Mouse (Mus musculus): ENCODE results near the gene Duoxa1. TPM values are rescaled to one million over a fixed set of nuclear protein-coding genes. Genes with fewer than 3 reads are reported as not detected.
"Not testable (repeated sequence)": the region's sequence is repeated elsewhere in the genome, so short reads cannot be mapped to it uniquely, and the experiment has no call there.

Gene Duoxa1
- polyA plus RNA-seq, 1 experiment from 2014 or later: not detected

GRCm38 (mm10) chr2:122351156-122351930 lies 37.8 kb upstream of the Duoxa1 start:
- H3K36me3 ChIP-seq (replicated peaks): peaks cover 17% of the 10 kb centered on the region
- no peak overlapping the region for H3K27ac ChIP-seq (replicated peaks)
- H3K4me3 ChIP-seq (replicated peaks): no peak overlapping the region
- no peaks in the 10 kb centered on the region for H3K9me3 ChIP-seq (replicated peaks)
- no peak overlapping the region for H3K4me2 ChIP-seq
- H3K4me1 ChIP-seq (replicated peaks): peaks cover 29% of the 10 kb centered on the region
- peaks cover 12% of the 10 kb centered on the region; the same call in 1 of the 2 replicates for H3K27me3 ChIP-seq
- ATAC-seq (ENCODE audit: insufficient read depth): no peak
- H3K9ac ChIP-seq: no peak overlapping the region
- 63% methylated on average over 5 of the region's 5 CpGs for WGBS (ENCODE audit: insufficient replicate concordance)

- Histone ChIP-seq H3K9me3 (replicated peaks) (no peaks in the 10 kb centered on the region), H3K9ac (peak overlapping the region; percentile 76), H3K4me2 (peak overlapping the region; percentile 96), H3K27me3 (peaks cover 19% of the 10 kb centered on the region; the same call in 1 of the 2 replicates), H3K4me1 (replicated peaks) (peaks cover 29% of the 10 kb centered on the region), H3K27ac (replicated peaks) (peak overlapping the region; percentile 84), H3K4me3 (replicated peaks) (peak overlapping the region; percentile 75), H3K36me3 (replicated peaks) (peaks cover 10% of the 10 kb centered on the region; the same call in 1 of the 2 replicates)
- 26% methylated on average over 14 of the region's 14 CpGs for WGBS (ENCODE audit: insufficient replicate concordance)
- peak; percentile 53 for ATAC-seq (ENCODE audit: insufficient read depth)
Observed at GRCm38 (mm10) chr2:122349136-122349785, 35.7 kb upstream of the Duoxa1 start.

GRCm38 (mm10) chr2:122348531-122349131 lies 35.1 kb upstream of the Duoxa1 start:
- peak; percentile 89 for ATAC-seq (ENCODE audit: insufficient read depth)
- WGBS (ENCODE audit: insufficient replicate concordance): under 1% methylated on average over 62 of the region's 63 CpGs

DNA sequence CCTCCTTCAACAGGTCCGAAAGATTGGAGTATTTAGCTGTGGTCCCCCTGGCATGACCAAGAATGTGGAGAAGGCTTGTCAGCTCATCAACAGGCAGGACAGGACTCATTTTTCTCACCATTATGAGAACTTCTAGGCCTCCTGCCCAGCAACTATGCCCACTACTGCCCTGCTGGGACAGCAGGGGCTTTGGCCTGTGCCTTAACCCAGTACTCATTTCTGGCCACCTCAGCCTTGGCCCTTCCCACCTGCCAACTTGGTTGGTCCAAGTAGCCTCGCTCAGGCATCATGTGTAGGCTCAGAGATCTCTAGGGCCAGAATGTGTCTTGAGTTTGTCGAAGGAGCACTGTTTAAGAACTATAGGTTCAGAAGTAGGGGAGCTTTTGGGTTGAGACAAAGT lies 33.7 kb upstream of the Duoxa1 start:
- no peak for ATAC-seq (ENCODE audit: insufficient read depth)
- Histone ChIP-seq H3K4me2 (no peak overlapping the region), H3K9me3 (replicated peaks) (no peaks in the 10 kb centered on the region), H3K4me1 (replicated peaks) (peaks cover 29% of the 10 kb centered on the region), H3K27me3 (peaks cover 19% of the 10 kb centered on the region; the same call in 1 of the 2 replicates), H3K27ac (replicated peaks) (no peak overlapping the region), H3K4me3 (replicated peaks) (no peak overlapping the region), H3K36me3 (replicated peaks) (no peaks in the 10 kb centered on the region; the same call in 1 of the 2 replicates), H3K9ac (no peak overlapping the region)
- WGBS (ENCODE audit: insufficient replicate concordance): 69% methylated on average over 3 of the region's 3 CpGs

More at GRCm38 (mm10) chr2:122348531-122349131, 35.1 kb upstream of the Duoxa1 start:
- Histone ChIP-seq H3K9me3 (replicated peaks) (no peaks in the 10 kb centered on the region), H3K27ac (replicated peaks) (peak overlapping the region; percentile 84), H3K4me1 (replicated peaks) (peaks cover 29% of the 10 kb centered on the region), H3K9ac (peak overlapping the region; percentile 76), H3K4me3 (replicated peaks) (peak overlapping the region; percentile 75), H3K36me3 (replicated peaks) (peaks cover 7% of the 10 kb centered on the region; the same call in 1 of the 2 replicates), H3K27me3 (peaks cover 19% of the 10 kb centered on the region; the same call in 1 of the 2 replicates), H3K4me2 (peak overlapping the region; percentile 96)

- ATAC-seq (ENCODE audit: insufficient read depth); H3K9me3 ChIP-seq (replicated peaks); H3K27ac ChIP-seq (replicated peaks); H3K36me3 ChIP-seq (replicated peaks); H3K9ac ChIP-seq; H3K4me2 ChIP-seq; H3K4me3 ChIP-seq (replicated peaks): not testable (repeated sequence)
- Histone ChIP-seq H3K4me1 (replicated peaks) (peaks cover 29% of the 10 kb centered on the region), H3K27me3 (peaks cover 19% of the 10 kb centered on the region; the same call in 1 of the 2 replicates)
- WGBS (ENCODE audit: insufficient replicate concordance): 85% methylated on average over 6 of the region's 6 CpGs
Observed at GRCm38 (mm10) chr2:122346164-122346563, 32.6 kb upstream of the Duoxa1 start.

DNA sequence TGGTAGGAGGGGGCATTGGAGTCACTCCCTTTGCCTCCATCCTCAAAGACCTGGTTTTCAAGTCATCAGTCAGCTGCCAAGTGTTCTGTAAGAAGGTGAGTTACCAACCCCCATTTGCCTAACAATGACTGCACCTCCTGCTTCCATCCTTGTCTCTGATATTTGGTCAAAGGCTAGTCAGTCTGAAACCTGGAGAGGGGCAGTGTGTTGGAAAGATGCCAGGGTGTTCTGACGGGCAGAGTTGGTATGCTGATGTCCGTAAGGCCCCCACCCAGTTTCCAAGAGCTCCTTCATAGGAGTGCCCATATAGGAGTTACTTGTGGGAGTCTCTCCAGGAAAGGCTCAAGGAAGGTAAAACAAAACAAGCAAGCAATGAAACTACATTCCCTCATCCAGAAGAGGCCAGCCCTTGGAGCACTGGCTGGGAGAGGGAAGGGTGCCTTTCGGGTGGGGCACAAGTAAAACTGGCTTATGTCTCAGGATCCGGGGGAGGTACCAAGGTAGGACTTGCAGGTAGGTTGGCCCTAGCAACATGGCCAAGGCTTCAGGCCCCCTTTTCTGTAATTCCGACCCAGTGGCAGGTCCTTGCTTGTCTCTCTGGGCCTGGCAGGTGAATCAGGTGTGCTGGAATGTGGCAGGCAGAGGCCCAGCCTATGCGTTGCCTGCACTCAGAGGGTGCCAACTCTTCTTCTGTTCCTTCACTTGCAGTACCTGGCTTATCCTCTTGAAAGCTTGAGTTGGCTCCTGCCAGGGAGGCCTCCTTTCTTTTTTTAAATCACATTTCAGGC lies 31.8 kb upstream of the Duoxa1 start:
- Histone ChIP-seq H3K4me2 (no peak overlapping the region), H3K4me3 (replicated peaks) (no peak overlapping the region), H3K9me3 (replicated peaks) (no peaks in the 10 kb centered on the region), H3K27ac (replicated peaks) (no peak overlapping the region), H3K27me3 (peaks cover 20% of the 10 kb centered on the region; the same call in 1 of the 2 replicates), H3K9ac (no peak overlapping the region), H3K36me3 (replicated peaks) (no peaks in the 10 kb centered on the region), H3K4me1 (replicated peaks) (peaks cover 25% of the 10 kb centered on the region)
- no peak for ATAC-seq (ENCODE audit: insufficient read depth)
- WGBS (ENCODE audit: insufficient replicate concordance): 69% methylated on average over 6 of the region's 6 CpGs

- no peaks in the 10 kb centered on the region for H3K4me1 ChIP-seq (replicated peaks)
- H3K9me3 ChIP-seq (replicated peaks): no peaks in the 10 kb centered on the region
- ATAC-seq (ENCODE audit: insufficient read depth): no peak
- H3K27ac ChIP-seq (replicated peaks): no peak overlapping the region
- no peaks in the 10 kb centered on the region for H3K36me3 ChIP-seq (replicated peaks)
- H3K4me3 ChIP-seq (replicated peaks): no peak overlapping the region
- H3K4me2 ChIP-seq: no peak overlapping the region
- no peak overlapping the region for H3K9ac ChIP-seq
- WGBS (ENCODE audit: insufficient replicate concordance): 54% methylated on average over 21 of the region's 21 CpGs
- peaks cover 41% of the 10 kb centered on the region; the same call in 1 of the 2 replicates for H3K27me3 ChIP-seq
Observed at GRCm38 (mm10) chr2:122337291-122337690, 23.8 kb upstream of the Duoxa1 start.

DNA sequence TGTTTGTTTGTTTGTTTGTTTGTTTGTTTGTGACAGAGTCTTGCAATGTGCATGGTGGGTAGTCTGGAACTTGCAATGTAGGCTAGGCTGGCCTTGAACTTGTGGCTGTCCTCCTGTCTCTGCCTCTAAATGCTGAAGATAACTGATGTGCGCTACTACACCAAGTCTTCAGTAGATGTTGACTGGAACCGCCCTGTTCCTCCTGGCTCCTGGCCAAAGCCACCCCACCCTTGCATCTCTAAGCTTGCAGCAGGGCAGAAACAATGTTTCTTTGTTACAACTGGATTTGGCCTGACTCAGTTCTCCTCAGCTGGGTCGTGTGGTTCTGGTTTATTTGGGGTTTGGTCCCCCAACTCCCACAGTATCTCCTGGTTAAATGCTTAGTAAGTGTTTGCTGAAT lies 20.6 kb upstream of the Duoxa1 start:
- H3K36me3 ChIP-seq (replicated peaks): no peaks in the 10 kb centered on the region
- WGBS (ENCODE audit: insufficient replicate concordance): 26% methylated on average over 3 of the region's 3 CpGs
- no peak overlapping the region for H3K4me2 ChIP-seq
- H3K4me1 ChIP-seq (replicated peaks): no peaks in the 10 kb centered on the region
- H3K27ac ChIP-seq (replicated peaks): no peak overlapping the region
- no peak for ATAC-seq (ENCODE audit: insufficient read depth)
- H3K9me3 ChIP-seq (replicated peaks): no peaks in the 10 kb centered on the region
- no peak overlapping the region for H3K9ac ChIP-seq
- peaks cover 29% of the 10 kb centered on the region; the same call in 1 of the 2 replicates for H3K27me3 ChIP-seq
- no peak overlapping the region for H3K4me3 ChIP-seq (replicated peaks)

DNA sequence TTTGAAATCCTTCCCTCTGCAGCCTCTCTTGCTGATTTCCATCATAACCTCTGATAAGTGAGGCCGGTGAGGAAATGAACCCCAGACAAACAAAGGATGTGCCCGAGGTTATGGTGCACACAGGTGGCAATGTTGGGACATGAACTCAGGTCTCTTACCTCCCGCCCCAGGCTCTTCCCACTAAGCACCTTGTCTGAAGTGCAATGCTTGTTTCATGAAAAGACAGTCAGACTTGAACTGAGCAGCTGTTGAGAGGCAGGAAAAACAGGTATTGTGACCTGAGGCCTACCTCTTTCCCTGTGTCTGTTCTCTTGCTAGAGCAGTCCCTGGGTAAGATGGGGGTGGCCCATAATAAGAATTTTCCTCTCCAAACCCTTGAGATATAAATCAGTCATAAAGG lies 18.7 kb upstream of the Duoxa1 start:
- WGBS (ENCODE audit: insufficient replicate concordance): 58% methylated on average over 3 of the region's 3 CpGs
- Histone ChIP-seq H3K36me3 (replicated peaks) (no peaks in the 10 kb centered on the region), H3K27ac (replicated peaks) (no peak overlapping the region), H3K9me3 (replicated peaks) (no peaks in the 10 kb centered on the region), H3K27me3 (peaks cover 14% of the 10 kb centered on the region; the same call in 1 of the 2 replicates), H3K4me1 (replicated peaks) (no peaks in the 10 kb centered on the region), H3K9ac (no peak overlapping the region), H3K4me2 (no peak overlapping the region), H3K4me3 (replicated peaks) (no peak overlapping the region)
- no peak for ATAC-seq (ENCODE audit: insufficient read depth)

- ATAC-seq (ENCODE audit: insufficient read depth); H3K4me2 ChIP-seq; H3K9me3 ChIP-seq (replicated peaks); H3K4me1 ChIP-seq (replicated peaks); H3K4me3 ChIP-seq (replicated peaks); H3K36me3 ChIP-seq (replicated peaks); H3K9ac ChIP-seq; H3K27ac ChIP-seq (replicated peaks); H3K27me3 ChIP-seq: not testable (repeated sequence)
- WGBS (ENCODE audit: insufficient replicate concordance): 59% methylated on average over 6 of the region's 6 CpGs
Observed at GRCm38 (mm10) chr2:122330317-122330716, 16.8 kb upstream of the Duoxa1 start.
